Mouse (Mus musculus): ENCODE data around the gene Rasa4. TPM values are rescaled to one million over a fixed set of nuclear protein-coding genes. Genes with fewer than 3 reads are reported as not detected.
"Not testable (repeated sequence)": the region's sequence is repeated elsewhere in the genome, so short reads cannot be mapped to it uniquely, and the experiment has no call there.

Gene Rasa4
- total RNA-seq, 2 experiments from 2014 or later = 32.3 to 34.8 TPM

- not testable (repeated sequence) for DNase-seq (ENCODE audit: low spot score)
These were observed 17.1 kb upstream of the Rasa4 start for GRCm38 (mm10) chr5:136066404-136067148.

DNA sequence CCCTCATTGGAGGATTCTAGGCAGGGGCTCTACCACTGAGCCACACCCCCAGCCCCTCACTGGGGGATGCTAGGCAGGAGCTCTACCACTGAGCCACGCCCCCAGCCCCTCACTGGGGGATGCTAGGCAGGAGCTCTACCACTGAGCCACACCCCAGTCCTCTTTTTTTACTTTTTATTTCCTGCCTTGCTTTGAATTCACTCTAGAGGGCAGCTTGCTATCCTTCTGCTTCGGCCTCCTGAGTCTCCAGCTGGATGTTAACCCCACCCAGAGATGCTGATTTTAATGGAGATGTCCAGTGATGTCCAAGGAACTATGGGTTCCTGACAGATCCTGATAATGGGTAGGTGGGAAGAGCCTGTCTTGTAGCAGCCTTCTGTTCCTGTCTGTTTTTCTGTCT, 14.3 kb upstream of the Rasa4 start:
- no peak for DNase-seq (ENCODE audit: low spot score)

- DNase-seq (ENCODE audit: low spot score) = no peak
These were observed 10.7 kb upstream of the Rasa4 start for GRCm38 (mm10) chr5:136073051-136073450.

GRCm38 (mm10) chr5:136073526-136073925, 10.2 kb upstream of the Rasa4 start:
- no peak for DNase-seq (ENCODE audit: low spot score)

- DNase-seq (ENCODE audit: low spot score) = no peak
These were observed 8.6 kb upstream of the Rasa4 start for GRCm38 (mm10) chr5:136075076-136075475.

GRCm38 (mm10) chr5:136076284-136076683, 7.4 kb upstream of the Rasa4 start:
- no peak for DNase-seq (ENCODE audit: low spot score)

DNA sequence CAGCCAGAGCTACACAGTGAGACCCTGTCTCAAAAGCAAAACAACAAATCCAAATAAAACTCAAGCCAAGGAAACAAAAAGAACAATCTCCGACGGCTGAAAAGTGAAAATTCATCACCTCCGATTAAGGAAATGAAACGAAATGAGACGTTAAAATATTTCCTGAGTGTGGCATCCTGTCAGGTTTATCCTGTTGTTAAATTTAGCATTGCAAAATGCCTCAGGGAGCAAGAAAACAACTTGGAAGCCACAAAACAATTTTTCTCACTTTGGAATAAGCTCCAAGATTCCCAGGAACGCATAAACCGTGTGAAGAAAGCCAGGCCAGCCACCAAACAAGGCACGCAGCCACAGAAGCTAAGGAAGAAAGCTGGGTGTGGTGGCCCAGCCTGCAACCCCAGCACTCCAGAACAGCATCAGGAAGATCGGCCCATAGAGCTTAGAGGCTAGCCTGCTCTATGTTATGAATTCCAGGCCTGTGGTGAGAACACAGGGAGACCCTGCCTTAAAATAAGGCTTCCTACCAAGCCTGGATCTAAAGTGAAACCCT, 6.6 kb upstream of the Rasa4 start:
- peak; percentile 27 for DNase-seq (ENCODE audit: low spot score)

- no peak for DNase-seq (ENCODE audit: low spot score)
These were observed 5.6 kb upstream of the Rasa4 start for GRCm38 (mm10) chr5:136078136-136078535.

- DNase-seq (ENCODE audit: low spot score) = no peak
These were observed 1.4 kb upstream of the Rasa4 start for GRCm38 (mm10) chr5:136082345-136082744.

DNA sequence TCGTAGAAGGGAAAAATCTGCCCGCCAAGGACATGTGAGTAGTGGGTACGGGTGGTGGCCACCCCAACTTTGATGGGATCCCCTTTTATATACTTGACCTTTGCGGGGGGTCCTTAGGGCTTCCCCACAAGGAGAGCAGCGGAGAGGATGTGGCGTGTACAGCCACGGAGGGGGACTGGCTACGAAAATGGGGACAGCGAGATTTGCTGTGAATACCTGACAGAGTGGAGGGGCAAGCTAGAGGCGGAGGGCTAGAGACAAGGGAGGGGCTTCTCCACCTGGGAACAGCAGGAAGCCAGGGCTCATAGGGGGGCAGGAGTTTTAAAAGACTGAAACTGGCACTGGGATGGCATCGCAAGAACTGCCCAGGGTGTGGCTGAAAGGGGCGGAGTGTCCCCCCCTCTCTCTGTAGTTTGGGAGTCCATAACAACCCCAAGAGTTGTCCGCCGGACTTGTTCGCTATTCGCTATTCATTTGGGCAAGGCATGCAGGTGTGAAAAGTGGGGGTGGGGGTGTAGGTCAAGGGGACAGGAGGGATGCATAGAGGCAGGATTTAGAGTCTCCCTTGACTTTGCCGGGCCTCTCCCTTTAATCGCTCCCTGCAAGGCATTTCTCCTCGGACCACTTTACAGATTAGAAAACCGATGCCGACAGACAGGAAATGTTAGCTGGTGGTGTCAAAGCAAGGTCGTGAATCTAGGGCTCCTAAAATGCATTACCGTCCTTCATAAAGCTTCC, 597 bp downstream of the Rasa4 start:
- DNase-seq (ENCODE audit: low spot score) = peak; percentile 21

- peak; percentile 67 for DNase-seq (ENCODE audit: low spot score)
These were observed 1.4 kb downstream of the Rasa4 start for GRCm38 (mm10) chr5:136084891-136085651.

GRCm38 (mm10) chr5:136086290-136086689, 2.6 kb downstream of the Rasa4 start:
- DNase-seq (ENCODE audit: low spot score) = peak; percentile 68

- peak; percentile 29 for DNase-seq (ENCODE audit: low spot score)
These were observed 5.3 kb downstream of the Rasa4 start for GRCm38 (mm10) chr5:136088821-136089575.

DNA sequence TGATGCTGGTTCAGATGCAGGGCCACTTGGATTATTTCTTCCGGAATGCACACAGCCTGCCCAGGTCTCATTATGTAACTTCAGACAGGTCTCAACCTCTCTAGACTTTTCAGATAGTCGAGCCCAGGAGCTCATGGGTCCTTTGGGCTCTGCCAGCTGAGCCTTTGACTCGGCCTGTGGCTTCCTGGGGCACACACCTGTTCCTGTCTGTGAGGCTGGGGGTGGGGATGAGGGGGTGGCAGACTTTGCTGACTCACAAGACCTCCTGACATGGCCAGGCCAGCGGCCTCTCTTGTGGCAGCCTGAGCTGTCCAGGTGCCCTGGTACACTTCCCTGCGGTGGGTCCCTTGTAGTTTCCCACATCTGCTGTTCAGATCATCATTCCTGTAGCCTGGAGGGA, 8.2 kb downstream of the Rasa4 start:
- peak; percentile 56 for DNase-seq (ENCODE audit: low spot score)

DNA sequence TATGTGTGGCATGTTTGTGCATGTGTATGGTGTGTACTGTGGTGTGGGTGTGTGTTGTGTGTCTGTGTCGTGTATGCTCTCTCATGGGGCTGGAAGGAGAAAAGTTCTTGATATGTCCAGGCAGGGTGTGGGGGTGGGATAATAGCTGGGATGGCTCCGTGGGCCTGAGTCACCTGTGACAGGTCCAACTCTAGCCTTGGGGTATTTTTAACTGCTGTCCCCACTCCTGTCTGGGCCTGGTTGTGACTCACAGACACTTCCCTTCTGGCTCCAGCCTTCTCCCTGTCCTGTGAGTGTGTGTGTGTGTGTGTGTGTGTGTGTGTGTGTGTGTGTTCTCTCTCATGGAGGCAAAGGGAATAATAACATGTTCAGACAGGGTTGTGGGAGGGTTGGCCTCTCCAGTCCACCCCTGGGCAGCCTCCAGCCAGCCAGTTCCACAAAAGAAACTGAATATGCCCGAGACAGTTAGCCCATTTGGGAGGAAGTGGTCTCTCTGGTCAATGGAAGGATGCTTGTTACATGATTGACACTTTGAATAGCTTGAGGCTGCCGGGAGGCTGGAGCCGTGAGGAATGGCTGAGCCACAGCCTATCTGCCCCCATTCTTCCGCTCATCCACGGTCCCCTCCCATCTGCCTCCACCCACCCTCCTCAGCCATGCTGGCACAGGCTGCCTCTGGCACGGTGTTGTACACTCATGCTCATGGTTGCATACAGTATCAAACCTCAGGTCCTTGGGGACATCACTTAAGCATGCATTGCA, 10.7 kb downstream of the Rasa4 start:
- DNase-seq (ENCODE audit: low spot score) = no peak

DNA sequence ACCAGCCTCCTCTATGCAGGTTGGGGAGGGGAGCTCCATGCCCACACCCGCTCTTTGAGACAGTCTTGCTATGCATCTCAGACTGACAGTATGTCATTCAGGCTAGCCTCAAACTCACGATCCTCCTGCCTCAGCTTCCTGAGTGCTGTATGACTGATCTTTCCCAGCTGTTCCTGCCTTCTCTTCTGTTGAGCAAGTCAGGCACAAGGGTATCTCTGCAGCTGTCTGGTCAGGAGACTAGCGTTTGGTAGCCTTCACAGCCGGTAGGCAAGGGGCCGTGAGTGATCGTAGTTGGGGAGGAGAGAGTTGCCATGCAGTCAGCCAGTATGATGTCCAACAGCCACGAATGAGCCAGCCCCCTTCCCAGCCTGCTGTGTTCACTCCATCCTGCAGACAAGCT, 11.4 kb downstream of the Rasa4 start:
- DNase-seq (ENCODE audit: low spot score) = no peak

GRCm38 (mm10) chr5:136098536-136098935, 14.8 kb downstream of the Rasa4 start:
- no peak for DNase-seq (ENCODE audit: low spot score)

DNA sequence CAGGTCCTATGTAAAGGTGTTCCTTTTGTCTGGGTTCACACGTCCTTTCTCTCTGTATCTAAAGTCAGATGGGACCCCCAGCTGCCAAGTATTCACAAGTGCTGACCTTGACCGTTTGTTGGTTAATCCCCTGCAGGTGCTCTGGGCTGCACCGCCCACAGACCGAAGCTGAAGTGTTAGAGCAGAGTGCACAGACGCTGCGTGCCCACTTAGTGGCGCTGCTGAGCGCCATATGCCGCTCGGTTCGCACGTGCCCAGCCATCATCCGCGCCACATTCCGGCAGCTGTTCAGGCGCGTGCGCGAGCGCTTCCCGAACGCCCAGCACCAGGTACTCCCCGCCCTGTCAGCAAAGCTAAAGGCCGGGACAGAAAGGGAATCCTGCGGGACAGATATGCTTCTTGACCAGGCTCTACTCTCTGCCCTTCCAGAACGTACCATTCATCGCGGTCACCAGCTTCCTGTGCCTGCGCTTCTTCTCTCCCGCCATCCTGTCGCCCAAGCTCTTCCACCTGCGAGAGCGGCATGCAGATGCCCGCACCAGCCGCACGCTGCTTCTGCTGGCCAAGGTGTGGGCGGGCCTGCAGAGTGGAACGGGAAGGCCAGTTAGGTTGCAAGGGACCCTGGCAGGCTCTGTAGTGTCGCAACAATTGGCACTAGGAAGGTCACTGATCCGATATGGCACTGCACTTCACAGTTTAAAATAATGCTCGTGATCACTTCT, 18.5 kb downstream of the Rasa4 start:
- peak; percentile 39 for DNase-seq (ENCODE audit: low spot score)

GRCm38 (mm10) chr5:136104511-136104910, 20.8 kb downstream of the Rasa4 start:
- no peak for DNase-seq (ENCODE audit: low spot score)

DNA sequence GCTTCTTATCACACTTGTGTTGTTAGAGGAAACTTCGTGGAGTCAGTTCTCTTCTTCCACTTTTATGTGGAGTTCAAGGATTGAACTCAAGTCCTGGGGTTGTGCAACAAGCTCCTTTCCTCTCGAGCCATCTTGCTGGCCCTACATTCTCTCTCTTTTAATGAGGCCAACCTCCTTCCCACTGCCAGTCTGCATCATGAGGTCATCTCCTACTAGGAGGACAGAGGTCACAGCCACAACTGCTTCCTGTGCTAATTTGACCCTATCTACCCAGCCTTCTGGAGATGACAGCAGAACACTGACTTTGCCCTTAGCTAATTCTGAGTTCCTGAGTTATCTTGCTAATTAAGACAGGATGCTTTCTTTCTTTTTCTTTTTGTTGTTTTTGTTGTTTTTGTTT, 24.8 kb downstream of the Rasa4 start:
- DNase-seq (ENCODE audit: low spot score) = no peak

All from gastrocnemius, adult 18-20 months (tissue).